In genomic region chr3:85842177-85842880, GRCm38 (mm10) we compare ENCODE assay signal across 12 mouse cellular contexts. TPM values are rescaled to one million over a fixed set of nuclear protein-coding genes. Genes with fewer than 3 reads are reported as not detected.
DNase-seq lines count a peak whose midpoint lies in the region; ATAC-seq lines count a peak whose summit lies in the region.
"Had no signal": no experiment of that assay in that cellular context is flagged by ENCODE, and none has a peak within 500 bp of the region (broad histone marks: within the 10 kb centered on the region; RNA-seq: fewer than 3 reads in every experiment).

No protein-coding gene starts in this region.

- no peak for DNase-seq in heart, adult 8-10 months (ENCODE audit: low spot score)
- peak; percentile 54 for DNase-seq in Muller cell, postnatal 12 days (ENCODE audit: inconsistent ontology term)
- DNase-seq in layer of hippocampus, adult 9-11 months, result no peak
- DNase-seq in T-cell, adult 2 months (ENCODE audit: low spot score), result no peak
- no peak for DNase-seq in urinary bladder, adult 18-20 months (ENCODE audit: low spot score in 2 of 2)
- DNase-seq: adrenal gland, postnatal 25 days; gastrocnemius, postnatal 10 days; liver, embryonic 13.5 days; thymus, adult 2 months had no signal

- 0 out of 2 replicates have a peak, but pooled peaks cover 6% of the 10 kb centered on the region for H3K4me1 ChIP-seq in heart, embryonic 11.5 days (ENCODE audit: control insufficient read depth, insufficient read depth, low read length)
- peaks cover 2% of the 10 kb centered on the region; the same call in 1 of the 2 replicates for H3K4me1 ChIP-seq in embryonic facial prominence, embryonic 12.5 days
- 0 out of 2 replicates have a peak, but pooled peaks cover 8% of the 10 kb centered on the region for H3K4me1 ChIP-seq in intestine, embryonic 16.5 days (ENCODE audit: control insufficient read depth, insufficient read depth, low read length)
- H3K4me1 ChIP-seq: liver, embryonic 13.5 days had no signal

- H3K9ac ChIP-seq in heart, embryonic 11.5 days (ENCODE audit: low read depth, low read length), result no peak overlapping the region
- H3K9ac ChIP-seq in embryonic facial prominence, embryonic 12.5 days, result no peak overlapping the region
- 0 out of 2 replicates have a peak overlapping the region, but pooled peaks have one; percentile 8 for H3K9ac ChIP-seq in intestine, embryonic 16.5 days (ENCODE audit: low read depth, low read length)
- H3K9ac ChIP-seq: liver, embryonic 13.5 days had no signal

- ATAC-seq in heart, embryonic 11.5 days (replicated peaks; ENCODE audit: insufficient number of reproducible peaks, low FRiP score, low TSS enrichment), result no peak
- ATAC-seq in embryonic facial prominence, embryonic 12.5 days (ENCODE audit: insufficient number of reproducible peaks, insufficient read depth, low FRiP score, low TSS enrichment), result no peak
- no peak for ATAC-seq in intestine, embryonic 16.5 days

- H3K9me3 ChIP-seq in heart, embryonic 11.5 days (replicated peaks; ENCODE audit: control insufficient read depth, low read length), result 0 out of 2 replicates have a peak, but pooled peaks cover 2% of the 10 kb centered on the region
- 0 out of 2 replicates have a peak, but pooled peaks cover 3% of the 10 kb centered on the region for H3K9me3 ChIP-seq in embryonic facial prominence, embryonic 12.5 days
- no peaks in the 10 kb centered on the region for H3K9me3 ChIP-seq in intestine, embryonic 16.5 days (ENCODE audit: control insufficient read depth, low read length)
- H3K9me3 ChIP-seq: liver, embryonic 13.5 days had no signal

- no peaks in the 10 kb centered on the region for H3K27me3 ChIP-seq in heart, embryonic 11.5 days (ENCODE audit: control insufficient read depth, insufficient read depth, low read length)
- no peaks in the 10 kb centered on the region for H3K27me3 ChIP-seq in embryonic facial prominence, embryonic 12.5 days
- H3K27me3 ChIP-seq in intestine, embryonic 16.5 days (replicated peaks; ENCODE audit: control insufficient read depth, insufficient read depth, low read length), result no peaks in the 10 kb centered on the region
- H3K27me3 ChIP-seq: liver, embryonic 13.5 days had no signal

- 35% methylated on average over 9 of the region's 9 CpGs for WGBS in heart, embryonic 11.5 days (ENCODE audit: insufficient replicate concordance)
- WGBS in embryonic facial prominence, embryonic 12.5 days, result 43% methylated on average over 9 of the region's 9 CpGs
- WGBS in intestine, embryonic 16.5 days, result 31% methylated on average over 9 of the region's 9 CpGs

- peak overlapping the region; percentile 43; the same call in 1 of the 2 replicates for H3K27ac ChIP-seq in heart, embryonic 11.5 days (ENCODE audit: low read depth, low read length)
- peak overlapping the region; percentile 55 for H3K27ac ChIP-seq in embryonic facial prominence, embryonic 12.5 days
- H3K27ac ChIP-seq in intestine, embryonic 16.5 days (ENCODE audit: low read length), result peak overlapping the region; percentile 37; the same call in 1 of the 2 replicates
- H3K27ac ChIP-seq: liver, embryonic 13.5 days had no signal

- H3K4me3 ChIP-seq in heart, embryonic 11.5 days (ENCODE audit: low read depth, low read length), result no peak overlapping the region
- no peak overlapping the region for H3K4me3 ChIP-seq in embryonic facial prominence, embryonic 12.5 days
- H3K4me3 ChIP-seq in intestine, embryonic 16.5 days (ENCODE audit: low read length), result no peak overlapping the region
- H3K4me3 ChIP-seq: liver, embryonic 13.5 days had no signal

- H3K36me3 ChIP-seq in heart, embryonic 11.5 days (ENCODE audit: control insufficient read depth, insufficient read depth, low read length), result no peaks in the 10 kb centered on the region
- no peaks in the 10 kb centered on the region for H3K36me3 ChIP-seq in embryonic facial prominence, embryonic 12.5 days
- no peaks in the 10 kb centered on the region for H3K36me3 ChIP-seq in intestine, embryonic 16.5 days (ENCODE audit: control insufficient read depth, insufficient read depth, low read length)
- H3K36me3 ChIP-seq: liver, embryonic 13.5 days had no signal

- no peak overlapping the region for H3K4me2 ChIP-seq in heart, embryonic 11.5 days
- no peak overlapping the region for H3K4me2 ChIP-seq in embryonic facial prominence, embryonic 12.5 days (replicated peaks)
- H3K4me2 ChIP-seq in intestine, embryonic 16.5 days (ENCODE audit: low read depth, low read length), result no peak overlapping the region
- H3K4me2 ChIP-seq: liver, embryonic 13.5 days had no signal

RNA-seq across cellular contexts. Expression of gene Fam160a1, which starts 25.2 kb away (rescaled TPM):
- polyA plus RNA-seq in heart, embryonic 11.5 days (2014; fragmentation: Nextera tagmentation; extraction: Ambion mirVana), result 2.7 and 3.4 TPM in 2 replicates
- 10 to 100 TPM; 54.1 to 61.6 (median 58.5) TPM for total RNA-seq in heart, adult 8-10 months (2022)
- 2.3 and 2.6 TPM in 2 replicates for polyA plus RNA-seq in embryonic facial prominence, embryonic 12.5 days (2016; fragmentation: Nextera tagmentation; extraction: Ambion mirVana)
- 3.5 and 3.8 TPM in 2 replicates for polyA plus RNA-seq in intestine, embryonic 16.5 days (2015; fragmentation: Nextera tagmentation; extraction: Ambion mirVana)

RNA-seq across cellular contexts. Expression of gene Glt28d2, which starts 45.0 kb away (rescaled TPM):
- polyA plus RNA-seq in heart, embryonic 11.5 days (2014; fragmentation: Nextera tagmentation; extraction: Ambion mirVana), result 0.93 and 1.2 TPM in 2 replicates
- total RNA-seq in heart, adult 8-10 months (2022), result 1 to 10 TPM; 4.4 to 7.7 (median 5.2) TPM
- polyA plus RNA-seq in embryonic facial prominence, embryonic 12.5 days (2016; fragmentation: Nextera tagmentation; extraction: Ambion mirVana), result 1.3 TPM in 2 replicates
- 2.2 and 2.4 TPM in 2 replicates for polyA plus RNA-seq in intestine, embryonic 16.5 days (2015; fragmentation: Nextera tagmentation; extraction: Ambion mirVana)

RNA-seq across cellular contexts. Expression of gene Gm37240, which starts 45.0 kb away (rescaled TPM):
- 4.5 and 5.1 TPM in 2 replicates for polyA plus RNA-seq in heart, embryonic 11.5 days (2014; fragmentation: Nextera tagmentation; extraction: Ambion mirVana)
- 10 to 100 TPM; 36.8 to 49.5 (median 39.2) TPM for total RNA-seq in heart, adult 8-10 months (2022)
- polyA plus RNA-seq in embryonic facial prominence, embryonic 12.5 days (2016; fragmentation: Nextera tagmentation; extraction: Ambion mirVana), result 4.0 and 4.8 TPM in 2 replicates
- 6.5 and 6.8 TPM in 2 replicates for polyA plus RNA-seq in intestine, embryonic 16.5 days (2015; fragmentation: Nextera tagmentation; extraction: Ambion mirVana)
